Mouse (Mus musculus) small intestine, adult 2 months (tissue): ENCODE data around the gene Smpdl3b. TPM values are rescaled to one million over a fixed set of nuclear protein-coding genes. Genes with fewer than 3 reads are reported as not detected.
"Not testable (repeated sequence)": the region's sequence is repeated elsewhere in the genome, so short reads cannot be mapped to it uniquely, and the experiment has no call there.

Source experiments
- H3K27ac ChIP-seq: fragments of 200-500 bp; 2 replicates; pipeline ENCODE4 v1.5.1; 2012; ENCODE audit warnings: low read depth, low read length, control low read depth, inconsistent platforms; ENCODE audit not compliant: insufficient read depth
- H3K27me3 ChIP-seq: fragments of 200-500 bp; 2 replicates; pipeline ENCODE4 v1.6.1; 2012; ENCODE audit warnings: mild to moderate bottlenecking, moderate library complexity, low read length, inconsistent platforms; ENCODE audit not compliant: control insufficient read depth, insufficient read depth
- H3K36me3 ChIP-seq: fragments of 200-500 bp; 2 replicates; pipeline ENCODE4 v1.6.1; 2012; ENCODE audit warnings: mild to moderate bottlenecking, low read length, control low read depth, inconsistent platforms; ENCODE audit not compliant: control insufficient read depth, insufficient read depth
- H3K4me1 ChIP-seq: fragments of 200-500 bp; 2 replicates; pipeline ENCODE4 v1.6.1; 2012; ENCODE audit warnings: low read length, inconsistent platforms, mixed read lengths; ENCODE audit not compliant: control insufficient read depth, insufficient read depth, insufficient read length
- H3K4me3 ChIP-seq: fragments of 200-500 bp; 2 replicates; pipeline ENCODE4 v1.5.1; 2012; ENCODE audit warnings: low read depth, mild to moderate bottlenecking, control low read depth, inconsistent platforms, low read length, moderate library complexity
- CTCF ChIP-seq: fragments of 200-500 bp; IDR thresholded peaks from 2 replicates; pipeline ENCODE4 v1.5.1; 2012; ENCODE audit warnings: low read depth, mild to moderate bottlenecking, control low read depth, inconsistent platforms, low read length, moderate library complexity, mixed read lengths; ENCODE audit not compliant: insufficient replicate concordance, insufficient read length; ENCODE audit errors: extremely low read depth
- POLR2A ChIP-seq: fragments of 200-500 bp; IDR thresholded peaks from 2 replicates; pipeline ENCODE4 v1.6.1; 2012; ENCODE audit warnings: low read depth, mild to moderate bottlenecking, control low read depth, inconsistent platforms, low read length, moderate library complexity
- WGBS: fragments of 180-500 bp; shearing (Covaris S2); methylation state at CpG from one replicate; pipeline ENCODE4 v1.1.7; 2018; 5-methylcytosine and 5-hydroxymethylcytosine counted together
- polyA plus RNA-seq: library from polyadenylated mRNA; depleted of rRNA; stranded (reverse); fragments of >200 nt; gene quantifications from 2 replicates; pipeline ENCODE4 v1.2.3, GENCODE M21; 2012

The Smpdl3b gene
- polyA plus RNA-seq, 1 experiment, result 126 TPM

DNA sequence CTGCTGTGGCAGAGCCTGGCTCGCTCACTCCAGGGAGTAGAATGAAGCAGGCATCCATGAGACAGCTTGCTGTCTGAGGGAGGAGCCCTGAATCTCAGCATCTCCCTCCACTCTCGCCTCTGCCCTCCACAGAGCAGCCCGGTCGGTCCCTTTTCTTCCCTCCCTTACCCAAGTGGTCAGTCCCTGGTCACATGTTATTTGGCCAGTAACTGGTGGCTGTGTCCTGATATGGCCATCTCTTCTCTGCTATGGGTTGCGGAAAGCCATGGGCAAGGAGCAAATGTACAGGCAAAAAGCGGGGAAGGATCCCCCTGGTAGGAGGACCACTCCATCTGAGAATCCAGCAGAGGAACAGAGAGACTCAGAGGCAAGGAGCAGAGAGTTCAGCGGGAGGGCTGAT is 38.1 kb upstream of the Smpdl3b start:
- Histone ChIP-seq H3K27me3 (no peaks in the 10 kb centered on the region), H3K4me3 (peak overlapping the region; percentile 67), H3K27ac (peak overlapping the region; percentile 31), H3K4me1 (peaks cover 3% of the 10 kb centered on the region), H3K36me3 (no peaks in the 10 kb centered on the region; the same call in 1 of the 2 replicates)
- TF ChIP-seq CTCF (no peak), POLR2A (no peak)
- WGBS, result 61% methylated on average over 7 of the region's 7 CpGs

DNA sequence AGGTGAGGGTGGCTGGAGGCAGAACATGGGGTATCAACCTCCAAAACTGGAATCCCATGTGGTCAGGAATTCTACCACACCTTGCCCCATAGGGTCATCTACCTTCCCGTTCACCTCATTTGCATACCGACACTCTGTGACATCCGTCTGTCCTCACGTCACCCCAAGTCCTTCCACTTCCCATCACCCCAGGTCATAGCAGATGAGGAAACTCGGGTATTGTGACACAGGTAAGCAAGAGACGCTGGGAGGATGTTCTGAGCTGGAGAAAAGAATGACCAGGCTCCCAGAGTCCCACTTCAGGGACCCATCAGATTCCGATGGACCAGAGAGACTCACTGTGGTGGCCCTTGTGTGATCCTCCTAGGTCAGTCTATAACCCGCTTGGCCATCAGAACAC is 37.7 kb upstream of the Smpdl3b start:
- Histone ChIP-seq H3K27me3 (no peaks in the 10 kb centered on the region), H3K27ac (peak overlapping the region; percentile 31), H3K4me3 (peak overlapping the region; percentile 67)

DNA sequence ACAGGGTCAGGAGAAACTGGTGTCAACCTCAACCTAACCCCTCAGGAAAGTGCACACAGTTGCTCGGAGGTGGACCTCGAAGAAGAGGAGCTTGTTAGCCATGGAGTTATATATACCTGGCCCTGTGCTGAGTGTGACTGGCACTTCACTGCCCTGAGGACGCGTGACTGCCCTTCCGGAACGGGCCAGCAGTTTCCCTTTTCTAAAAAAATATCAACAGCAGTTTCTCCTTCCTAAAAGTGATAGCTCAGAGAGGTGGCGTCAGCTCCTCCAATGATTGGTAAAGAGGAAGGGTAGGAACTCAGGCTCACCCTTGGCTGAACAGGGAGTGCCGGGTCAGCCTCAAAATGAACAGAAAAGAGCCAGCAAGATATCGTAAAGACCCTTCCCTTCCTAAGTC is 37.0 kb upstream of the Smpdl3b start:
- H3K36me3 ChIP-seq, result no peaks in the 10 kb centered on the region; the same call in 1 of the 2 replicates
- H3K4me1 ChIP-seq, result peaks cover 3% of the 10 kb centered on the region
- H3K27ac ChIP-seq, result no peak overlapping the region; the same call in 1 of the 2 replicates
- TF ChIP-seq CTCF, result no peak
- TF ChIP-seq POLR2A, result no peak
- H3K27me3 ChIP-seq, result no peaks in the 10 kb centered on the region
- H3K4me3 ChIP-seq, result peak overlapping the region; percentile 32
- WGBS, result 50% methylated on average over 9 of the region's 9 CpGs

More for the DNA sequence above, 37.7 kb upstream of the Smpdl3b start:
- H3K36me3 ChIP-seq, result no peaks in the 10 kb centered on the region; the same call in 1 of the 2 replicates
- peaks cover 3% of the 10 kb centered on the region for H3K4me1 ChIP-seq
- TF ChIP-seq POLR2A (peak; percentile 12; the same call in 1 of the 2 replicates), CTCF (no peak)
- 57% methylated on average over 8 of the region's 8 CpGs for WGBS

DNA sequence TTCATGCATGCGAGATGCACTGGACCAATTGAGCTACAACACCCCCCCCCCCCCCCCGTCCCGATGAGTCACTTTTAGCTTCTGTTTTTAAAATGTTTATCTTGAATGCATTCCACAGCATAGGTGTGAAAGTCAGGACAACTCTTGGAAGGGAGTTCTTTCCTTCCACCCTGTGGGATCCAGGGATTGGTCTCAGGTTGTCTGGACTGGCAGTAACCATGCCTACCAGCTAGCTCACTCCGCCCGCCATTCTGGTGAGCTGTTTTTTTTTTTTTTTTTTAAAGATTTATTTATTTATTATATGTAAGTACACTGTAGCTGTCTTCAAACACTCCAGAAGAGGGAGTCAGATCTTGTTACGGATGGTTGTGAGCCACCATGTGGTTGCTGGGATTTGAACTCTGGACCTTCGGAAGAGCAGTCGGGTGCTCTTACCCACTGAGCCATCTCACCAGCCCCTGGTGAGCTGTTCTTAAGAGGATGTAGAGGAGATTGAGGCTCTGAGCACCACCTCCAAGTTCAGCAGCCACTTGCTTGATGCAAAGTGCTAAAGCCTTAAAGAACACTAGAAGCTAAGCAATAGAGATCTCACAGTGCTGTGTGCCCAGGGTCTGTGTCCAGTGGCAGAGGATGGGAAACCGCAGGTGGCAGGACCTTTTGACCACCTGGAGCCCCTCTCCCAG is 36.4 kb upstream of the Smpdl3b start:
- 76% methylated on average over 9 of the region's 9 CpGs for WGBS

DNA sequence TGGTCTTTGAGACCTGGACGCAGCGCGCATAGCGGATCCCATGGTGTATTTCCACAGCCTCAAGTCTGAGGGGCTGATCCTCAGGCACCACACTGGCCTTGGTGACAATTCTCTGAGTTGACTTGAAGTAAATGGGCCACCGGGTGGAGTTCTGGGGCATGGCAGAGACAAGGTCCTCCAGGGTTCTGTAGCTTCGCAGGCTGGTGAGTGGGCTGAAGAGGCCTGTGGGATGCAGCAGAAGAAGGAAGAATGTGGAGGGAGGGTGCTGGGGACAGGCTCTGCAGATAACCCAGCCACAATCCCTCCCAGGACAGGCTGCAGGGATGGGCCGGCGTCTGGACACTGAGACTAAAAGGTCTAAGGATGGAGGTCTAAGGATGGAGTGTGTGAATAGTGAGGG is 32.7 kb upstream of the Smpdl3b start:
- Histone ChIP-seq H3K27me3 (no peaks in the 10 kb centered on the region), H3K4me1 (no peaks in the 10 kb centered on the region; the same call in 1 of the 2 replicates), H3K27ac (no peak overlapping the region), H3K36me3 (no peaks in the 10 kb centered on the region; the same call in 1 of the 2 replicates), H3K4me3 (no peak overlapping the region)
- no peak for TF ChIP-seq CTCF
- no peak for TF ChIP-seq POLR2A
- WGBS, result 90% methylated on average over 8 of the region's 8 CpGs

More for the DNA sequence above, 36.4 kb upstream of the Smpdl3b start:
- H3K27ac ChIP-seq, H3K27me3 ChIP-seq, H3K36me3 ChIP-seq, H3K4me1 ChIP-seq: not testable (repeated sequence)
- peak overlapping the region; percentile 32 for H3K4me3 ChIP-seq

DNA sequence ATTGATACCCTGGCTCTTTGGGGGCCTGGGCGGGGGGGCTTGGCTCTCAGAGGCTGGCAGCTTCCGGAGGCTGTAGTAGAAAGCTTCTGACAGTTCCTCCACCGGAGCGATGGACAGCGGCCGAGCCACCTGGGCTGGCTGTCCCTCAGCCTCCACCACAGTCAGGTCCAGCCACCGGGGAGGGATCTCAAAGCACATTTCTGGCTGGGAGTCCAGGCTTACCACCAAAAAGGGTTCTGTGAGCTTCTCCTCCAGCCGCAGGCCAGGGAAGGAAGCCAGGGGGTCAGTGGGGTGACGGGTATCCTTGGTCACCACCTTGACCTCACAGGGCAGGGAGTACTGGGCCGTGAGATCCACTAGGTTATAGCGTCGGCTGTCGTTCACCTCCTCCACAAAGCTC is 28.2 kb upstream of the Smpdl3b start:
- TF ChIP-seq POLR2A (no peak), CTCF (no peak)
- Histone ChIP-seq H3K27ac (no peak overlapping the region), H3K4me1 (peaks cover 3% of the 10 kb centered on the region; the same call in 1 of the 2 replicates), H3K27me3 (no peaks in the 10 kb centered on the region), H3K4me3 (no peak overlapping the region), H3K36me3 (no peaks in the 10 kb centered on the region)
- WGBS, result 87% methylated on average over 13 of the region's 13 CpGs

DNA sequence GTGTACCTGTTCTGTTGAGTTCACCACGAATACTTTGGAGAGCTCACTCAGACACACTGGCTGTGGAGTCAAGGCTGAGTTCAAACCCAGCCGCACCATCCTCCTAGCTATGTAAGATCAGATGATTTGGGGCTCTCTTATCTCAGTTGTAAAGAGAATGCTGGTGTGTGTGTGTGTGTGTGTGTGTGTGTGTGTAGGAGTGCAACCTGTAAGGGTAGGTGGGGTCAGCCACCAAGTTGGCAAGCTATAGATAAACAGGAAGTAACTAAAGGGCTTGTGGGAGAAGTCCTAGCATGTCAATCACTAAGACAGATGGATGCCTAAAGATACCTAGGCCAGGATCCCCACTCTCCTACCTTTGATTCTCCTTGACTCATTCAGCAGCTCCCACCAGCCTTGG is 26.7 kb upstream of the Smpdl3b start:
- Histone ChIP-seq H3K4me1 (peaks cover 8% of the 10 kb centered on the region; the same call in 1 of the 2 replicates), H3K27ac (no peak overlapping the region), H3K27me3 (no peaks in the 10 kb centered on the region), H3K4me3 (no peak overlapping the region), H3K36me3 (peaks cover under 1% of the 10 kb centered on the region; the same call in 1 of the 2 replicates)
- WGBS, result 60% methylated on average over 2 of the region's 2 CpGs
- TF ChIP-seq CTCF (no peak), POLR2A (no peak)
